Mouse (Mus musculus) A20 (cell line): Measurements from ENCODE around the gene Itln1.
"Not testable (repeated sequence)": the region's sequence is repeated elsewhere in the genome, so short reads cannot be mapped to it uniquely, and the experiment has no call there.

Source experiments
- DNase-seq: peaks from one replicate; pipeline ENCODE4 v3.0.0-alpha.2; 2011; ENCODE audit warnings: low read depth, low spot score

The Itln1 gene

DNA sequence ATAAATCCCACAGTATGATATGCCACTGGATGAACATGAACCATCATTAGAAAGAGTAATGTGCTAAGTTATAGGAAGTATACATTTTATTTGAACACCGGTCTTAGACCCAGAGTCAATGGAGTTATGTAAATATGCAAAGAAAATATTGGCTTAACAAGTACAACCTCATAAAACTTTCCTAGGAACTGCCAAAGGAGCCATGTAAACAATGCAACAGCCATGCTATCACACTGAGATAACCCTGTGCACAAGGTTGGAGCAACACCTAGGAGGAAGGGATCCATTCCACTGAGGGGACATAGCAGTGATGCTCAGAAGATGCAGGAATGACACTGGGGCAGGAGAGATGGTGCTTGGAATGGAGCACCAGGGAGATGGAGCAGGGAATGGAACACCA, 21.3 kb downstream of the Itln1 start:
- no peak for DNase-seq

DNA sequence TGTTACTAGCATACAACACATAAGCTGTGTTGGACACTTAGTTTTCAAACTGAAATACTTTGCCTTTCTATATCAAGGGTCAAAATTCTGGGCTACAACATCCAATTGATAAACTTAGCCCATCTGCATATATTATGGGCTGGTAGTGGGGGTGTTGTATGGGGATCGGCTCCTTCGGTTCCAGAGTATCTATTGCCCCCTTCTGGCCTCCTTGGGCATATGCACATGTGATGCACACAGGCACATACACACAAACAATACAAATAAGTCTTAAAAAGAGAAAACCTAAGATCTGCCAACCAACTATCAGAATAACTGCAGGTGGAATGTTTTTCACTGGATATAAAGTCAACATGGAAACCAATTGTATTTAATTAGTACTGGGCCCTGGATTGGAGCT, 21.9 kb downstream of the Itln1 start:
- DNase-seq, result no peak

DNA sequence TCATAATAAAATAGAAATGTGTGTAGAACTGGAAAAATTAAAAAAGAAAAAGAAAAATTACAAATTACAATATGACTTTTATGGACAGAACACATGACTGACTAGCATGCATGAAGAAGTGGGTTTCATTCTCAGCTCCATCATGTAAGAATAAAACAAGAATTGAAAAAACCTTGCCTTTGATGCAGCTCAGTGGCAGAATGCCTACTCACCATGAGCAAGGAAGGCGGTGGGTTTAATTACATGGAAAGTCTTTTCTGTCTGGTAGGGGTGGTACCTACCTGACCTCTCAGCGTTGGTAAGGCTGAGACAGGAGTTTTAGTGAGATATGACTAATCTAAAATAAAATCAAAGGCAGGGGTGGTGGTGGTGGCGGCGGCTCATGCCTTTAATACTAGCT, 30.5 kb downstream of the Itln1 start:
- DNase-seq, result peak; percentile 48

DNA sequence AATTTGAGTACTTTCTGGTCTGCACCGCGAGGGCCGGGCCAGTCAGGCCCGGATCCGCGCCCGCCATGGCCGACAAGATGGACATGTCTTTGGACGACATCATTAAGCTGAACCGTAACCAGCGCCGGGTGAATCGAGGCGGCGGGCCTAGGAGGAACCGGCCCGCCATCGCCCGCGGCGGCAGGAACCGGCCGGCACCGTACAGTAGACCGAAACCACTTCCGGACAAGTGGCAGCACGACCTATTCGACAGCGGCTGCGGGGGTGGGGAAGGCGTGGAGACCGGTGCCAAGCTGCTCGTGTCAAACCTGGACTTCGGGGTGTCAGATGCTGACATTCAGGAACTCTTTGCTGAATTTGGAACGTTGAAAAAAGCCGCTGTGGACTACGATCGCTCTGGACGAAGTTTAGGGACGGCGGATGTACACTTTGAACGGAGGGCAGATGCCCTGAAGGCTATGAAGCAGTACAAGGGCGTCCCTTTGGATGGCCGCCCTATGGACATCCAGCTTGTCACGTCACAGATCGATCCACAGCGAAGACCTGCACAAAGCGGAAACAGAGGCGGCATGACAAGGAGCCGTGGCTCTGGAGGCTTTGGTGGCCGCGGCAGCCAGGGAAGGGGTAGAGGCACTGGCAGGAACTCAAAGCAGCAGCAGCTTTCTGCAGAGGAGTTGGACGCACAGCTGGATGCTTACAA, 31.4 kb downstream of the Itln1 start:
- peak; percentile 86 for DNase-seq

DNA sequence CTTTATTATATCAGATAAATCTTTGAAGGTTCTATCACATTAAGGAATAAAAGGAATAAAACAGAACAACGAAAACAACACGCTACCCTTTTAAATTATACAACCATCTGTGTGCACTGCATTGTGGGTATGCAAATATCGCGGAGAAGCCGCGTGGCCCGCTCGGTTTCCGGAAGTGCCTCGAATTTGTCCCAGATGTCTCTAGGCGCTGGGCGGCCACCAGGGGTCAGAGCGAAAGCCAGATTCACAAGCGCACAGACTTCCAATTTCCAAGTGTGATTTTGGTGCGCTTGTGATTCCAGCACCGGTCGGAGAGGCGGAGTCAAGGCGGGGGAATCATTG, 31.9 kb downstream of the Itln1 start, which contains the start of gene Alyref2:
Alyref2 (plus strand) TSS at position 229 of the 342 bp plus-strand sequence.
- DNase-seq, result peak; percentile 97

DNA sequence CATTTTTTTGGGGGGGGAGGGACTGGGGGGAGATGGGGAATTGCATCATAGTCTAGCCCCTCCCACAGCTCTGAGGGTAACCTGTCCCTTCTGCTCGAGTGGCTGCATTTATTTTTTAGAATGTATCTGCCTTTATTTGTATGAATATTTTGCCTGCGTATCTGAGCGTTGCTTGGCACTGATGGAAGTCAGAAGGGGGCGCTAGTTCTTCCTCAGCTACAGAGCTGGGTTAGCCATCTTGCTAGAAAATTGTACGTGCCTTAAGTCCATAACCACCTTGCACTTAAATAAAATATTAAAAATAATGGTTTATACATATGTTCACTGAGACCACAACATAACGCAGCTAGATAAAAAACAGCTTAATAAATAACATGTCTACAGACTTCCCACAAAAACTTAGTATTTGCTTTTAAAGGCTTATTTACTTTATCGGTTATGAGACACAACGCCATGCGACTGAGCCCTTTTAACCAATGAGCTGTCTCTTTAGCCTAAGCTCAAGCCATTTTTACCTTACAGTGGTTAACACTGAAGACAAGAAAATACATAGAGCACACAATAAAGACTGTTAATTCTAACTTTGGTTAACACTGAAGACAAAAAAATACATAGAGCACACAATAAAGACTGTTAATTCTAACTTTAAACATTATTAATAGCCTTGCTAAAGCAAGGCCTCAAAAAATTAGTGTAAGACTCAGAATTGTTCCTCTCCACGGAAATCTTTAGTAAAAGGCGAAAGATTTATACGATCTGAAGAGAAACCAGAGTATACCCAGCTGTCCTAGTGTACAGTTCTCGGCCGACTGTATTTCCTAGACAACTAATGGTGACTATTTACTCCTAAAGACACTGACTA, 32.5 kb downstream of the Itln1 start:
- DNase-seq, result peak; percentile 87

DNA sequence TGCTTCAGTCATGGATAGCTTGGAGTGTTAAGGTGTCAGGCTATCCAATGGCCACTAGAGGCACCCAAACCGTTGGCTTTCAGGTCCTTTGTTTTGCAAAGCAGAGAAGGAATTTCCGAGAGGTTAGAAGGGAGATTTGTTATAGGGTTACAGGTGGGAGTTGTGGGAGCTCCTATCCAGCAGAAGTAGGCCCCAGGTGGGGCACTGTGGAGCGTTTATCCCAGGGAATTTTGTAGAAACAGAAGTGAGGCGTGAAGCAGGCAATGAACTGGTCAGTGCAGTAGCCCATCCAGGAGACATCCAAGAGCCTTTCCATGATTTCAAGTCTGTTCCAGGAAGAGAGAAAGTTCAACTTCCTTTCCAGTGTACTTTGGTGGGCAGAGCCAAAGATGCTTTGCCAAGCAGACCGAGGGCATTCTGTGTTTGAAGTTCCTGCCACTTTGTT, 33.4 kb downstream of the Itln1 start:
- peak; percentile 55 for DNase-seq

DNA sequence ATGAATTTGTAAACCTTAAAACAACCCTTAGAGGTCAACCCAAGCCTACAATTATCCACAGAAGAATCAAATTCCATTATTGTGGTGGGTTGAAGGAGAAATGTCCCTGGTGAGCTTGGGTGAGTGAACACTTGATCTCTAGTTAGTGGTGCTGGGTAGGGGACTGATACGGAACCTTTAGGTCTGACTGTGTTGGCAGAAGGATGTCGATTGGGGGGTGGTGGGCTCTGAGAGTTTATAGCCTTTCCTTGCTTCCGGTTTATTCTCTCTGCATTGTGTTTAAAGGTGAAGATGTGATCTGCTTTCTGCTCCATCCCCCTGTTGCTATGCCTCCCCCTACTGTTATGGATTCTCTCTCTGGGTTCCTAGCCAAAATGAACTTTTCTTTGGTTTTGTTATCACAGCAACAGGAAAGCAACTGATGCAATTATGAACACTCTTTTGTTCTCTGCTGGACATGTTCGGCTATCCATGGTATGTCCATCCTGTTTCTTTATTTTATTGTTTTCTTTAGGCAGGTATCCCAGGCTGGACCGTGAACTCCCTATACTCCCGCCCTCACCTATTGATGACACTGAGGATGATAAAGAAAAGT, 34.0 kb downstream of the Itln1 start:
- DNase-seq, result no peak

DNA sequence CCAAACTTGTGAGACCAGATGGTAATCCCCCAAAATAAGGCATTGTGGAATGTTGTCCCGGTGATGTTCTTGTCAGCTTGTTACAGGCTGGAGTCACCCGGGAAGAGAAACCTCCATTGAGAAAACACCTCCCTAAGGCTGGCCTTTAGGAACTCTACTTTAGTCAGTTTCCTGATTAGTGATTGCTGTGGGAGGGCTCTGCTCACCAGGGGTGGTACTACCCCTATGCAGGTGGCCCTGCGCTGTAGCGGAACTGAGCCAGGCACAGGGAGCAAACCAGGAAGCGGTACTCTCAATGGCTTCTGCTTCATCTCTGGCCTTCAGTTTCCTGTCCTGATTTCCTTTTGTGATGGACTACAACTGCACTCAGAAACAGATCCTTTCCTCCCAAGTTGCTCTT, 35.2 kb downstream of the Itln1 start:
- peak; percentile 12 for DNase-seq

DNA sequence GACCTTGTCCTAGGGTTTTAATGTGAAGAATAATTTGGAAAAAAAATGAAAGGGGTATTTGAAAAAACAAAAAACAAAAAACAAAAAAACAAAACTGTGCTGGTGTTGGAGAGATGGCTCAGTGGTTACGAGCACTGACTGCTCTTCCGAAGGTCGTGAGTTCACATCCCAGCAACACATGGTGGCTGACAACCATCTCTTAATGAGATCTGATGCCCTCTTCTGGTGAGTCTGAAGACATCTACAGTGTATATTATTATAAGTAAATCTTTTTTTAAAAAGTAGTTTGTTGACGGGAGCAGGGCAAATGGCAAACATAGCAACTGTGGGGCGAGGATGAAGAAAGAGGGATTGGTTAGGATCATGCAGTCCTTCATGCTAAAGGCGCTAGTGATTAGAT, 39.7 kb downstream of the Itln1 start:
- no peak for DNase-seq

DNA sequence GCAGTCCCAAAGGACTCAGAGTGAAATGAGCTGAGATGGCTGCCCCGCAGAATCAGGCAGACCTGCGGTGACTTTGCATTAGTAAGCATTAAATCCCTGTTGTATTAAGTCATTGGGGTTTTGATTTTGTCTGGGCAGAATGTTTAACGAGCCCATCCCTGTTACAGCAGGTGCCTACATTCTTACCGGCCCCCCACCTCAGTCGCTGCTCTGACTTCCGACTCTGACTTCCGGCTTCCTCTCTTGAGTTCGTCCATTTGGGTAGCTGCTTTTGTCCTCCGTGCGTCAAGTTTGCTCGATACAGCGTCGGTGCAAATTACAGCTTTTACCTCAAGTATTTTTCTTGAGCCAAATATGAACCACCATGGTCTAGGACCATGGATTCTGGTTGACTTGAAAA, 40.9 kb downstream of the Itln1 start:
- no peak for DNase-seq

DNA sequence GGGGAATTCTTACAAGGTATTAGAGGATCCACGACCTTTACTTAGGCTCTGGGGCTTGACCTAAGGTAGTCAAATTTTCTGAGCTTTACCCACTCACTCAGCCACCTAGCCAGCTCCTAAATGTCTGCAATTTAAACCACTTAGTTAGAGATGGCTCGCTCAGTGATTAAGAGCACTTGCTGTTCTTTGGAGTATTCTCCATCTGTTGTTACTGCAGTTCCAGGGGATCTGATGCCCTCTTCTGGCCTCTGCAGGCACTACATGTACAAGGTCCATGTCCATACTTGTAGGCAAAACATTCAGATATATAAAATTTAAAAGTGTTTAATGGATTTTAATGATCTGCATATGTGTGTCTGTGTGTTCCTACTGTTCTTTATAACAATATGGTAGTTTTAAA, 56.1 kb downstream of the Itln1 start:
- DNase-seq, result peak; percentile 70

DNA sequence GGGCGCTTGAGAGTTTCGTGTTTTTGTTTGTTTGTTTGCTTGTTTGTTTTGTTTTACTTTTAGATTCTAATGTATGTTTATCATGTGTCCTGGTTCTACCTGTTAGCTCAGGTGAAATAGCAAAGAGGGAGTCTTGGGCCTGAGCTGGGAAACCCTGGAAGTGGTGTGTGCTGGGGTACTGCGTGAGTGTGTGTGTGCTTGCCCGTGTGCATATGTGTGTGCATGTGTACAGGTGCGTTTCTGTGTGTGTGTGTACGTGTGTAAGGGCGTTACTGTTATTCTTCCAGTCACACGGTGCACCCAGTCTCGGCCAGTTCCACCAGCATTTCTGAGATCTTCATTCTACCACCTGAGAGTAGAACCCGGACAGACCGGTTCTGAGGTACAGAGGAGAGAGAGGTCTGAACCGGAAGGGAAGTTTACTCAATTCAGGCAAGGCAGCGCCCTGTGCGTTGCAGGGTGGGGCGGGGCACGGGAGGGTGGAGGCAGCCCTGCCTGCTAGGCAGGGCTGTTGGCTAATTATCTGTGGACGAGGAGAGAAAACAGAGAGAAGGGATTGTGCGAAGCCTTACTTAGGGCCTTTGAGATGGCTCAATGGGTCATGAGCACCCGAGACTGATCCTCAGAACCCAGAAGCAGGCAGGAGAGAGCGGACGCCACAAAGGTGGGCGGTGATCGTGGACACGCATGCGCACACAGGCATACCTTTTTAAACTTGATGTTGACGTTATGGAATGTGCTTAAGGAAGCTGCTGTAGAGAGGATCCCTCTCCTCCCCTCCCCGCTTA, 57.1 kb downstream of the Itln1 start:
- DNase-seq, result peak; percentile 68

DNA sequence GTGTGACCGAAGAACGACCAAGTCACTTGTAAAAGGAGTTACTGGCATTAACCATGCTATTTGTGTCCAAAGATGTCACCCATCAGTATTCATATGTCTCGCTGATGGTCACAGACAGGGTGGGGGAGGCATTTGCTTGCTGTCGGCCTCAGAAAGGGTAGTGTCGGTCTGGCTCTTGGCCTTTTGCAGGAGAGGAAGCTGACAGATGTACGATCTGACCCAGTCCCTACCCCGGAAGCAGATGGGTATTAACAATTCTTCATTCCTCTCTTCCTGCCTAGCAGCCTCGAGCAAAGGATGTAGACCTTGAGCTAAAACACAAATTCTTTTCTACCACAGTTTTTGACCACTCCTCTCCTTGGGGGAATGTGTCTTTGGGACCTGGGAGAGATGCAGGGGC, 58.0 kb downstream of the Itln1 start:
- no peak for DNase-seq

DNA sequence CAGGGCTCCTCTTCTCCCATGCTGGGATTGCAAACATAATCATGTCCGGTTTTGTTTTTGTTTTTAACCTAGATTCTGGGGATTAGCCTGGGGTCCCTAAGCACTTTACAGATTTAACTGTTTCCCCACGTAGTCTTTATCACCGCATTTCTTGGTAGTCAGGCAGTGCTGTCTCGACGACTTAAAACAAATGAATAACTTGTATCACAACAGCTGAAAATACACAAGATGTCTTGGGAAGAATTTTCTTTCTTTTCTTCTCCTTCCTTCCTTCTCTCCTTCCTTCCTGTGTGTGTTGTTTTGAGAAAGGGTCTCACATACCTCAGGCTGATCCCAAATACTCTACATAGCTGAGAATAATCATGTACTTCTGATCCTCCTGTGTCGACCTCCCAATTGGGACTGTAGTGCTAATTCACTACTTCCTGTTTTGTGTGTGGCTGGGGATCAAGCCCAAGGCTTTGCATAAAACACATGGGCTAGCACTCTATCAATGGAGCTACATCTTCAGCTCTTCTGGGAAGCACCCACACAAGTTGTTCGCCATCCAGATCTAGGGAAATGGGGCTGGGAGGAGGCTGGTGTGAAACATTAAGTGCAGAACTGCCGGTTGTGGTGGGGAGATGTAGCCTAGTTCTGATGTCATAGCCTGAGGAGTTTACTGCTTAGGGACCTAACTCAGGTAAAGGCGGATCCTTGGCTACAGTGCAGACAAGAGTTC, 61.0 kb downstream of the Itln1 start:
- peak; percentile 44 for DNase-seq

DNA sequence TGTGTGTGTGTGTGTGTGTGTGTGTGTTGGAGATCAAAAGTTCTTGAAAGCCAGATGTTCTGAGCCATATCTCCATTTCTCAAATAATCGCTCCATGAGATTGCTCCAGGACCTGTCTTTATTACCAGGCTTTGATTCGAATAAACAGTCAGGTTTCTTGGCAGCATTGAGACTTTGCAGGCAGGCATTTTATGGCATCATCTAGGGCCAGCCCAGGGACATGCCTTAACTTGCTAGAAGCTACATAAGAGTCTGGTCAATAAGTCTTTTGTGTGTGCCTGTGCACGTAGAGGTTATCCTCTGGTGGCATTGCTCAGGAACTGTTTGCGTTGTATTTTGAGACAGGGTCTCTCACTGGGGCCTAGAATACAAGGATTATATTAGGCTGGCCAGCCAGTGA, 61.6 kb downstream of the Itln1 start:
- DNase-seq, result no peak

DNA sequence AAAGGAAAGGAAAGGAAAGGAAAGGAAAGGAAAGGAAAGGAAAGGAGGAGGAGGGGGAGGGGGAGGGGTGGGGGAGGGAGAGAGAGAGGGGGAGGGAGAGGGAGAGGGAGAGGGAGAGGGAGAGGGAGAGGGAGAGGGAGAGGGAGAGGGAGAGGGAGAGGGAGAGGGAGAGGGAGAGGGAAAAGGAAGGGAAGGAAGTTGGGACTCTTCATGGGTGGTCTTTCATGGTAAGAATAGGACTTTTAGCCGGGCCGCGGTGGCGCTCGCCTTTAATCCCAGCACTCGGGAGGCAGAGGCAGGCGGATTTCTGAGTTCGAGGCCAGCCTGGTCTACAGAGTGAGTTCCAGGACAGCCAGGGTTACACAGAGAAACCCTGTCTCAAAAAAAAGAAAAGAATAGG, 63.2 kb downstream of the Itln1 start:
- not testable (repeated sequence) for DNase-seq

DNA sequence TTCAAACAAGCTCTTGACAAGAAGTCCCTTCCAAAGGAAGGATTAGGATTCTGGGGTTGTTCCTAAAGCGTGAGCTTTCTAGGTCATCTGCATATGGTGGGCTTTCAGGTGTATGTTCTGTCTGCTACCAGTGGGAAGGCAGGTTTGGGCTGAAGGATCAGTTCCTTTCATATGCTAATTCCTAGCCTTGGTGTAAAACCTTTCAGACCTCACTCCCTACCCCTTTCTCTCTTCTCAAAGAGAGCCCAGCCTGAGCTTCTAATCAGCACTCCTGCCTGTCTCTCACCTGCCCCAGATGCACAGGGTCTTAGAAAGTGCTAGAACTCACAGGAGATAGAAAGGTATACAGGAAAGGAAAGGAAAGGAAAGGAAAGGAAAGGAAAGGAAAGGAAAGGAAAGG, 63.6 kb downstream of the Itln1 start:
- DNase-seq, result no peak

DNA sequence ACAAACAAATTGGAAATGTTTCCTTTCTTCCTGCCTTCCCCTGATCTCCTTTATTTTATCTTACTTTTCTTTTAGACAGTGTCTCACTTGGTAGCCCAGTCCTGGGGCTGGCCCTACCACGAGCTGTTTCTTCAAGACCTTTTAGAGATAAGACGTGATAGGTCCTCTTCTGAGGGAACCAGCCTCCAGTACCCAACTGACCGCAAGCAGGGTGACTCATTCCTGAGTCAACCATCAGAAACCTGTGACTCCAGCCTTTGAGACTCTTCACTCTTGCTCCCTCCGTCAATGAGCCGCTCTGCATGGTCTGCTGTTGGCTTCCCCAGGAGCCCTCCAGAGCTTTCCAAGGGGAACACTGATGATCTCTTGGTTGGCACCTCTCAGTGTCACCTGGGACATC, 64.2 kb downstream of the Itln1 start:
- DNase-seq, result no peak

DNA sequence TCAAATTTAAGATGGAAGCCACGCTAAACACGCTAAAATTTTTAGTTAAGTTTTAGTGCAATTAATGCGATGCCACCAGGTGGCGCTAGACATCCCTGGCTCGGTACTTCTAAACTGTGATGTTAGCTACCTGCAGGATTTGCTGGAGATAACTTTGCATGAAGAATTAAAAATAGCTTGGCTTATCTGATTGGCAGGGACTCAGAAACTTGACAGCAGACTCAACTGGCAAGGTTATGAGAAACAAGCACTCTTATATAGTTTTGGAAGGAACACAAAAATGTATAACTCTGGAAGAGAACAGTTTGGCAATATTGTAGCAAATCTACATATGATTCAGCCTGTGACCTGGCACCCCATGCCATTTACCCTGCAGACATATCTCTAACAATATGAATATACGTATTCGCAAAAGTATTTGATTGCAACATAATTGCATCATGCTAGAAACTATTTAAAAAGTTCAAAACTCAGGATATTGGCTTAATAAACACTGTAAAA, 64.7 kb downstream of the Itln1 start:
- DNase-seq, result peak; percentile 64

DNA sequence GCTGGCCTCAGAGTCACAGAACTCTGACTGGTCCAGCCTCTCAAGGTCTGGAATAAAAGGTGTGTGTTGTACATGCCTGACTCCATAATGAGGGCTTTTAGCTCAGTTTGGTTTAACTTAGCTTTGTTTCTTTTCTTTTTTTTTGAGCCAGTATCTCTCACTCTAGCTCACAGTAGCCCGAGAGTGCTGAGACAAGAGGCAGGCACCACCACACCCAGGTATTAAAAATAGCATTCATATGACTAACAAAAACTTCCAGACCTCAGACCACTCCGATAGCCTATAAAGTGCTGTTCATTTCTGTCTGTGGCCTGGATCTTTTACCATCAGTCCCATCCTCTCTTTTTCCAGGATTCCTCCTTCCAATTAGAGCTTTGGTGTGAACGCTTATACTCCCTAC, 65.4 kb downstream of the Itln1 start:
- DNase-seq, result no peak
